Mouse (Mus musculus) neural tube, embryonic 15.5 days (tissue): ENCODE results near the gene G3bp2. TPM values are rescaled to one million over a fixed set of nuclear protein-coding genes. Genes with fewer than 3 reads are reported as not detected.

Experiments
- ATAC-seq: fragments of 200-750 bp; cut with Nextera tagmentation; 2 replicates; pipeline ENCODE4 v1.8.0; 2017; ENCODE audit warnings: mild to moderate bottlenecking, moderate TSS enrichment, moderate library complexity; ENCODE audit not compliant: low FRiP score
- H3K27ac ChIP-seq: fragments of 300-500 bp; sonication (generic); replicated peaks from 2 replicates; pipeline ENCODE4 v1.5.1; 2015; ENCODE audit warnings: mild to moderate bottlenecking, inconsistent platforms
- H3K27me3 ChIP-seq: fragments of 300-500 bp; sonication (generic); replicated peaks from 2 replicates; pipeline ENCODE4 v1.6.1; 2015; ENCODE audit warnings: inconsistent platforms
- H3K36me3 ChIP-seq: fragments of 300-500 bp; sonication (generic); 2 replicates; pipeline ENCODE4 v1.6.1; 2015; ENCODE audit warnings: inconsistent platforms
- H3K4me1 ChIP-seq: fragments of 300-500 bp; sonication (generic); 2 replicates; pipeline ENCODE4 v1.6.1; 2015; ENCODE audit warnings: inconsistent platforms
- H3K4me2 ChIP-seq: fragments of 300-500 bp; sonication (generic); 2 replicates; pipeline ENCODE4 v1.6.1; 2015; ENCODE audit warnings: inconsistent platforms, mild to moderate bottlenecking, moderate library complexity
- H3K4me3 ChIP-seq: fragments of 300-500 bp; sonication (generic); replicated peaks from 2 replicates; pipeline ENCODE4 v1.5.1; 2015; ENCODE audit warnings: mild to moderate bottlenecking, inconsistent platforms
- H3K9ac ChIP-seq: fragments of 300-500 bp; sonication (generic); replicated peaks from 2 replicates; pipeline ENCODE4 v1.6.1; 2015; ENCODE audit warnings: mild to moderate bottlenecking, inconsistent platforms
- H3K9me3 ChIP-seq: fragments of 300-500 bp; sonication (generic); replicated peaks from 2 replicates; pipeline ENCODE4 v1.6.1; 2016; ENCODE audit warnings: inconsistent platforms
- WGBS: fragments of 180-500 bp; shearing (Covaris S2); methylation state at CpG from one replicate; pipeline ENCODE4 v1.1.7; 2015; ENCODE audit warnings: mixed read lengths; 5-methylcytosine and 5-hydroxymethylcytosine counted together
- polyA plus RNA-seq: library from polyadenylated mRNA; unstranded; fragments of >200 nt; fragmentation: Nextera tagmentation; extraction: Ambion mirVana; gene quantifications from 2 replicates; pipeline ENCODE4 v1.2.1, GENCODE M21; 2015

Gene G3bp2
- polyA plus RNA-seq, 1 experiment from 2014 or later, result 357 TPM

DNA sequence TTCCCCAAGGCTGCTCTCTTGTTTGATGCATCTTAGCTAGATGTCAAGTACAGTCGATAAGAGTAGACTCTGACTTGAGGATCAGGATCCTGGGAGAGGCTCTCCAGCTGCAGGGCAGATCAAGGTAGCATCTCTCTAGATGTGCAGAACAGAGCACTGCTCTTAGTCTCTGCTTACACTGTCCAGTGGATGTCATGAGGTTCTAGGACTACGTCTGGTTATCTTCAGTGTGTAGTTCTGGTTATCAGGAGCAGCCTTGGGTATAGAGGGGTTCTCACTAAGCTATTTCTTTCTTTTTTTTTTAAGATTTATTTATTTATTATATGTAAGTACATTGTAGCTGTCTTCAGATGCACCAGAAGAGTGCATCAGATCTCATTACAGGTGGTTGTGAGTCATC, 31.4 kb upstream of the G3bp2 start:
- peaks cover 7% of the 10 kb centered on the region for H3K4me1 ChIP-seq
- no peak overlapping the region for H3K4me2 ChIP-seq
- no peak overlapping the region for H3K4me3 ChIP-seq
- H3K9me3 ChIP-seq, result no peaks in the 10 kb centered on the region
- no peak for ATAC-seq
- no peaks in the 10 kb centered on the region for H3K27me3 ChIP-seq
- H3K36me3 ChIP-seq, result no peaks in the 10 kb centered on the region
- no peak overlapping the region for H3K27ac ChIP-seq
- WGBS, result 93% methylated on average over 2 of the region's 2 CpGs
- H3K9ac ChIP-seq, result no peak overlapping the region

DNA sequence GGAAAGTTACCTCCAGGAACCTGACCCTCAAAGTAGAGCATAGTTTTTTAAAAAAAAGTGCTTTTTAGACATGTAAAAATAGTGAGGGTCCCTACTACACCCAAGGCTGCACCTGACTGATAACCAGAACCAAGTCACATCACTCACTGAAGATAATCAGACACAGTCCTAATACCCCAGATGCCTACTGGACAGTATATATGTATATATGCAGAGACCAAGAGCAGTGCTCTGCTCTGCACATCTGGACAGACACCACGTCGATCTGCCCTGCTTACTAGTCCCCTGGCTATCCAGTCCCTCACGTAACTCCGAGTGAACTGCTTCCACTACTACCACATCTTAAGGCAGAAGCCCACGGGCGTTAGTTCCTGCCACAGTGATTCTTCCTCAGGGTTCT, 30.7 kb upstream of the G3bp2 start:
- Histone ChIP-seq H3K27me3 (no peaks in the 10 kb centered on the region), H3K9ac (no peak overlapping the region), H3K36me3 (no peaks in the 10 kb centered on the region), H3K4me2 (no peak overlapping the region), H3K9me3 (no peaks in the 10 kb centered on the region), H3K4me1 (peaks cover 7% of the 10 kb centered on the region), H3K4me3 (no peak overlapping the region), H3K27ac (no peak overlapping the region)
- no peak for ATAC-seq
- 92% methylated on average over 6 of the region's 6 CpGs for whole genome bisulfite sequencing

DNA sequence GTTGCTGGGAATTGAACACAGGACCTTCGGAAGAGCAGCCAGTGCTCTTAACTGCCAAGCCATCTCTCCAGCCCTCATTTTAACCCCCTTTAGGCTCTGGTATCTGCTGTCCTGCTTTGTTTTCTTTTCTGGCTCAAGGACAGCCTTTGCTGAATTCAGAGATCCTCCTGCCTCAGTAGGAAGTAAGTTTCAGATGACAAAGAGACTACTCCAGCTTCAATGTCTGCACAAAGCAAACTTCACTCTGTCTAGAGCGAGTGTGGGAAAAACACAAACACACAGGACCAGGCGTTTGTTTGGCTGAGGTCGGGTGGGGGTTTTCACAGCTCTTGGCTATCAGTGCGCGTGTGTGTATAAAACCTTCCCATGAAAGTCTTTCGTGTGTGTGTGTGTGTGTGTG, 30.0 kb upstream of the G3bp2 start:
- no peak for ATAC-seq
- no peaks in the 10 kb centered on the region for H3K36me3 ChIP-seq
- 92% methylated on average over 7 of the region's 7 CpGs for WGBS

DNA sequence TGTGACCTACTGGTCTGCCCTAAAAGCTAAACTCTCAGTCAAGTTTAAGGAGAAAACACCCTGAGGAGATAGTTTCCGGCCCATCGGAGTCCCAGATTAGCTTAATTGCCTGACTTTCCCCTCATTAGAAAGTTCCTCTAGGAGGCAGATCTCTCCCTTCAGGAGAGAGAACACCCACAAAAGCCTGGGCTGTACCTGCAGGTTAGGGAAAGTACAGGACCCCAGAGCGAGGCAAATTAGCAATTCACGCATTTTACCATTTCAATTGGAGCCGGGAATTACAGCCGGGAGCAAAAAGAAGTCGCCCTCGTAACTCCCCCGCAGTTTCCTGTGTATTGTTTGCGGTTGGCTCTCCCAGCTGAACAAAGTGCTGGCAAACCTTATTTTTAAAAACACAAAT, 29.1 kb upstream of the G3bp2 start:
- ATAC-seq, result peak; percentile 24; the same call in 1 of the 2 replicates
- Histone ChIP-seq H3K36me3 (no peaks in the 10 kb centered on the region), H3K27me3 (no peaks in the 10 kb centered on the region), H3K4me1 (peaks cover 7% of the 10 kb centered on the region), H3K9me3 (no peaks in the 10 kb centered on the region), H3K27ac (no peak overlapping the region), H3K4me2 (peak overlapping the region; percentile 44), H3K9ac (0 out of 2 replicates have a peak overlapping the region, but pooled peaks have one; percentile 26), H3K4me3 (peak overlapping the region; percentile 14; the same call in 1 of the 2 replicates)
- WGBS, result 1% methylated on average over 10 of the region's 10 CpGs

More for the DNA sequence above, 30.0 kb upstream of the G3bp2 start:
- no peak overlapping the region for H3K4me3 ChIP-seq
- no peak overlapping the region for H3K4me2 ChIP-seq
- no peaks in the 10 kb centered on the region for H3K27me3 ChIP-seq
- H3K9ac ChIP-seq, result no peak overlapping the region
- peaks cover 7% of the 10 kb centered on the region for H3K4me1 ChIP-seq
- H3K27ac ChIP-seq, result no peak overlapping the region
- H3K9me3 ChIP-seq, result no peaks in the 10 kb centered on the region

DNA sequence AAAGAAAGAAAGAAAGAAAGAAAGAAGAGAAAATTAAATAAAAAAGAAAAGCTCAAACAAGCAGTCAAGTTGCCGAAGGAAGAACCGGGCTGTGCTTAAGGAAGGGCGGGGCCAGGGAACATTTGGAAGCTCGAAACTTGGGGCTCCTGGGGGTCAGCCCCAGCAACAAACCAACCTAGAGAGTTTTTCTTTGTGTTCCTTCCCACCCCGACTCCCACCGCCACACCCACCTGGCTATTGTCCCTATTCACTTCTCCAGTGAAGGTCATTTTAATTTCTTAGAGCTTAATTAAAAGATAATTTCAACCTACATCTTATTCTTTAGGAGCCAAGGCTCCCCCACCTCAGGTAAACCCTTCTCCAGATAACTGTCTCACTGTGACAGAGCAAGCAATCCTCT, 28.7 kb upstream of the G3bp2 start:
- Histone ChIP-seq H3K27ac (no peak overlapping the region), H3K9ac (no peak overlapping the region), H3K36me3 (no peaks in the 10 kb centered on the region)

DNA sequence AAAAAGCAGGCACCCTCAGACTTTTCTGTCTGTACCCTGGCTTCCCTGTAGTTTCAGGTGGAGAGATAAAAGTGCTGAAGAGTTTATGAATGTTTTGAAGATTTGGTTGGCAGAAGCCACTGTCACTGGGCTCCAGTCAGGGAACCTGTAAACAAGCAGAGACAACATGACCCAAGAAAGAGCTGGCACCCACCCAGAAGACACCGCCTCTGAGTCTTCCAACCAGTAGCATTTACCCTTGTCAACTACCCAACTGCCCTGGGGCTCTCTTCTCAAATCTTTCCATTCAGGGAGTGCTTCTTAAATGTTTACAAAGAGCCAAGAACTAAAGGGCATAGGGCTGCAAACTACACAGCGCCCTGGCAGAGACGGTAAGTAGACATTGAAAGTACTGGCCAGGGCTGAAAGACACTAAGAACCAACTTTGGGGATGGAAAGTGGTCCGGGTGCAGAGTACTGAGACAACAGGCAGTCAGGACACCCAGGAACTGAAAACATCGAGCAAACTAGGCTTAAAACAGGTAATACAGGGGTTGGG, 27.4 kb upstream of the G3bp2 start:
- H3K27ac ChIP-seq, result no peak overlapping the region
- H3K36me3 ChIP-seq, result no peaks in the 10 kb centered on the region
- no peaks in the 10 kb centered on the region for H3K9me3 ChIP-seq
- H3K4me1 ChIP-seq, result peaks cover 9% of the 10 kb centered on the region
- H3K27me3 ChIP-seq, result no peaks in the 10 kb centered on the region
- no peak overlapping the region for H3K9ac ChIP-seq
- H3K4me2 ChIP-seq, result no peak overlapping the region
- 93% methylated on average over 5 of the region's 5 CpGs for WGBS
- H3K4me3 ChIP-seq, result no peak overlapping the region
- no peak for ATAC-seq

More for the DNA sequence above, 28.7 kb upstream of the G3bp2 start:
- no peaks in the 10 kb centered on the region for H3K9me3 ChIP-seq
- H3K27me3 ChIP-seq, result no peaks in the 10 kb centered on the region
- WGBS, result 4% methylated on average over 6 of the region's 6 CpGs
- H3K4me2 ChIP-seq, result peak overlapping the region; percentile 44
- no peak overlapping the region; the same call in 1 of the 2 replicates for H3K4me3 ChIP-seq
- peaks cover 7% of the 10 kb centered on the region for H3K4me1 ChIP-seq
- no peak for ATAC-seq

DNA sequence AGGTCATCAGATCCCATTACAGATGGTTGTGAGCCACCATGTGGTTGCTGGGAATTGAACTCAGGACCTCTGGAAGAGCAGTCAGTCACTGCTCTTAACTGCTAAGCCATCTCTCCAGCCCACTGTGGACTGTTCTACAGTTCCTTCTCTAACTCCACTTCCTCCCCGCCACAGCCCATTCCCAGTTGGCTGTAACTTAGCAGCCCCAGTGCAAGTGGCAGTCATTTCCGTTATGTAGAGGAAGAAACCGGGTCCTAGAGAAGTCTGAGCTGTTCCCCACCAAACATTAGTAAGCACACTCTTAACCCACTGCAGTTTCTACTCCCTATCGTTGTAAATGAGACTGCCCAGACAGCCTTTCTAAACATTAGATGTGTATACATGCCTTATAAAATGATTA, 23.8 kb upstream of the G3bp2 start:
- WGBS, result 88% methylated on average over 4 of the region's 4 CpGs
- Histone ChIP-seq H3K9ac (no peak overlapping the region), H3K27me3 (no peaks in the 10 kb centered on the region), H3K4me1 (0 out of 2 replicates have a peak, but pooled peaks cover 2% of the 10 kb centered on the region), H3K4me2 (no peak overlapping the region), H3K36me3 (no peaks in the 10 kb centered on the region), H3K9me3 (no peaks in the 10 kb centered on the region), H3K4me3 (no peak overlapping the region), H3K27ac (no peak overlapping the region)
- ATAC-seq, result no peak

DNA sequence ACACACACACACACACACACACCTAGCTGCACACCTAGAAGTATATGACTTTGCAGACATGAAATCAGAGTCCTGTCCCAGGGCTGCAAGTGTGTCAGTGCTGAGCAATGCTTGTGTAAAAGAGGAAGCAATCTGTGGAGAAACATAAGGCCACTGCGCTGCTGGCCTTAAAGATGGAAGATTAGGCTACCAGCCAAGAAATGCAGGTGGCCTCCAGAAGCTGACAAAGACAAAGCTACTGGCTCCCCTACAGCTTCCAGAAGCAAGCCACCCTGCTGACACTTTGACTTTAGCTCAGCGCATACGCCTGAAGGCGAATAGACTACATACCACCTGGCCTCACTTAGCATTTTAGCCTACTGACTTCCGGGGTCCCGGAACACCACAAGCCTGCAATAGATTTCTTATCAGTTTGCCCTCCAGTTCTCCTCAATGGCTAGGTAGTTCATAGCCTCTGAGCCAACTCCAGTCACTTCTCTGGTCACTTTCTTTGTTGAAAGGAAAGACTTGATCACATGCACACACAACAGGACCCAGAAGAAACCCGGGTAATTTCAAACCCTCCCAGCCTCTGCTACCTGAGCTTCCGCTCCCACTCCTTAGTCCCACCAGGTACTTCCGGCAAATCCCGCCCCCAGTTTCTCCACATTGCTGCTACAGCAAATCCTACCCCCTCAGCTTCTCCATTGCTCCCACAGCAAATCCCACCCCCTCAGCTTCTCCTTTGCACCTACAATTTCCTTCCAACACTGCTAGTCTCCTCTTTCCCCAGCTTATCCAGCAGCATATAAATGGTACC, 23.0 kb upstream of the G3bp2 start:
- Histone ChIP-seq H3K27ac (no peak overlapping the region), H3K9ac (no peak overlapping the region)

DNA sequence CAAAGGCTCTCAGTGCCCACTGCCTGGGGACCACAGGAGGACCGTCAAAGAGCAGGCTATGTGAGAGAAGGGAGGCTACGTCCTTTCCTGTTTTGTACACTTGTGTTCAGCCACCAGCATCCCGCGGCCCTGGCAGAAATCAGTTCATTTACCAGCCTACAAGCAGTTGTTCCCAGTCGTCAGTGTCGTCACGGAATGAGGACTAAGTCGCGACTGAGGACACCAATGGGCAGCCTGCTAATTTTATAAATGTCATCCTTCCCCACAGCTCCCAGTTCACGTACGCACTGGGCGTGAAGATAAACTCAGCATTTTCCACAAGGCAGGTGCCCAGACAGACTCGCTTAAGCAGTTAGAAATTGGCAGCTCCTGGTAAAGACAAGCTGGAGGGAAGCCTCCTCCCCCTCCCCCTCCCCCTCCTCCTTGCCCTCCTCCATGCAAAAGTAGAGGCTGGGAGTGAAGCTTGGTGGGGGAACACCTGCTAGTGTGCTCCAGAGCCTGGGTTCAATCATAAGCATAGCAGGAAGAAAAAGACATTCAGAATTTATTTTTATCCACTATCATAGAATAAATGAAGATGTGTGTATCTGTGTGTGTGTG, 20.4 kb upstream of the G3bp2 start:
- no peak overlapping the region for H3K9ac ChIP-seq
- H3K4me2 ChIP-seq, result no peak overlapping the region
- H3K4me3 ChIP-seq, result no peak overlapping the region
- no peaks in the 10 kb centered on the region for H3K36me3 ChIP-seq
- H3K27me3 ChIP-seq, result no peaks in the 10 kb centered on the region
- no peaks in the 10 kb centered on the region for H3K9me3 ChIP-seq
- H3K4me1 ChIP-seq, result 0 out of 2 replicates have a peak, but pooled peaks cover 2% of the 10 kb centered on the region
- peak overlapping the region; percentile 28; the same call in 1 of the 2 replicates for H3K27ac ChIP-seq
- ATAC-seq, result no peak
- 63% methylated on average over 13 of the region's 13 CpGs for WGBS

More for the DNA sequence above, 23.0 kb upstream of the G3bp2 start:
- H3K4me1 ChIP-seq, result 0 out of 2 replicates have a peak, but pooled peaks cover 2% of the 10 kb centered on the region
- no peak overlapping the region for H3K4me2 ChIP-seq
- H3K4me3 ChIP-seq, result no peak overlapping the region
- H3K9me3 ChIP-seq, result no peaks in the 10 kb centered on the region
- no peak for ATAC-seq
- no peaks in the 10 kb centered on the region for H3K27me3 ChIP-seq
- H3K36me3 ChIP-seq, result no peaks in the 10 kb centered on the region
- 46% methylated on average over 10 of the region's 10 CpGs for WGBS

DNA sequence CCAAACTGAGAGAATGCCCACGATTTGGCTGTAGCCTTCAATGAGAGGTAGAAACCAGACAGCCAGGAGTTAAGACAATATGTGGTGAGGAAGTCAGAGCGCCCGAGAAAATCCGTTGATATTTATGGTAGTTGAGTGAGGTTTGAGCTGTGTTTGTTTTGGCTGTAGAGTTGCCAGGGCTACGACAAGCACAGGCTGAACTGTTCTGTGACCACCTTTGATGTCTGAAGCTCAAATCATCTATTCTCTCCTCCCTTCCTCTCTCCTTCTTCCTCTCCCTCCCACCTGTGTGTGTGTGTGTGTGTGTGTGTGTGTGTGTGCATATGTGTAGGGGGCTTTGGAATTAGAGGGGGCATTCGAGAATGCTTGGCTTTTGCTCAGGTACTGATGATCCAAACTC, 19.5 kb upstream of the G3bp2 start:
- H3K4me2 ChIP-seq, result no peak overlapping the region
- H3K27ac ChIP-seq, result no peak overlapping the region
- H3K4me1 ChIP-seq, result 0 out of 2 replicates have a peak, but pooled peaks cover 2% of the 10 kb centered on the region
- H3K36me3 ChIP-seq, result no peaks in the 10 kb centered on the region
- H3K9me3 ChIP-seq, result no peaks in the 10 kb centered on the region
- WGBS, result 48% methylated on average over 6 of the region's 6 CpGs
- no peaks in the 10 kb centered on the region for H3K27me3 ChIP-seq
- H3K4me3 ChIP-seq, result no peak overlapping the region
- no peak overlapping the region for H3K9ac ChIP-seq
- no peak for ATAC-seq

DNA sequence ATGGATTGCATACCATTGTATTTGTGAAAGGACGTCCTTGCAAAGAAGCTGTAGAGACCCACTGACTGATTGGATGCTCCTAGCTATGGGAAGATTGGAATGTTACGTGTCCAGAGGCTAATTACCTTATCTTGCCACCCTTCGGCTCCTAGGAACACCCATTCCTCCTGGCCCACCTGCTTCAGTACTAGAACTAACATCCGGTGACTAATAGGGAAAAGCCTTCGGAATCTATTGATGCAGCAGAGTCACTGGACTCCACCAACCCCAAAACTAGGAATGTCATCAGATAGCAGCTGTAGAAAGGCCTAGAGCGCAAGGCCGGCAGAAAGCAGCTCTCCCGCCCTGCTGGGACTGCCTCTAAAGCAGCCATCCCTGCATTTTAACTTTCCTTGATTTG, 18.1 kb upstream of the G3bp2 start:
- no peak overlapping the region for H3K9ac ChIP-seq
- 93% methylated on average over 8 of the region's 8 CpGs for WGBS
- no peak overlapping the region for H3K4me3 ChIP-seq
- H3K27ac ChIP-seq, result no peak overlapping the region
- H3K4me1 ChIP-seq, result 0 out of 2 replicates have a peak, but pooled peaks cover 2% of the 10 kb centered on the region
- H3K27me3 ChIP-seq, result no peaks in the 10 kb centered on the region
- no peaks in the 10 kb centered on the region for H3K36me3 ChIP-seq
- no peak overlapping the region for H3K4me2 ChIP-seq
- no peak for ATAC-seq
- H3K9me3 ChIP-seq, result no peaks in the 10 kb centered on the region
